In the genomic region with DNA sequence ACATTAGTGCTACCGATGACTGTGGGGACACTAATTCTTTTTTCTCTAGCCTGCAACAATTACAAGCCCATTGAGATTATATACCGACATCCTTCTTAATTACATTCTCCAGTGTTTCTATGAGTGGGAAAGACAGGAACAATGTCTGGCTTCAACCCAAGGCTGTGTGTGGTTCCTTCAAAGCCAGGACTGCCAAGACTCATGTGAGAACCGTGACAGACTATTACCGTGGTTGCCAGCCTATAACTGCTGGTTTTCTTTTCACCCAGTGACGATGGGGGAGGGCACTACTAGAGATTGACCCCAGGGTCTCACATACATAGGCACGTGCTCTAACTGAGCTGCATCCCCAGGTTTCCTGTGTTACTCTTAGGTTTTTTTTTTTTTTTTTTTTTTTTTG, we compare ENCODE assay signal across 23 mouse cellular contexts. TPM values are rescaled to one million over a fixed set of nuclear protein-coding genes. Genes with fewer than 3 reads are reported as not detected.
DNase-seq lines count a peak whose midpoint lies in the region; TF ChIP-seq lines count a peak whose summit lies in the region.
"Had no signal": no experiment of that assay in that cellular context is flagged by ENCODE, and none has a peak within 500 bp of the region (broad histone marks: within the 10 kb centered on the region; RNA-seq: fewer than 3 reads in every experiment).

No protein-coding gene starts in this region.

- no peak for TF ChIP-seq CTCF in heart, adult 2 months (IDR thresholded peaks at IDR 0.05)
- no peak for TF ChIP-seq CTCF in lung, adult 2 months (IDR thresholded peaks at IDR 0.05; ENCODE audit: insufficient read depth, low read length)

- 40% methylated on average over 6 of the region's 6 CpGs for WGBS in heart, adult 2 months
- WGBS in lung, adult 2 months, result 41% methylated on average over 6 of the region's 6 CpGs

- peak; percentile 31 to 38 for DNase-seq in heart, postnatal 10 days
- no peak for DNase-seq in heart, adult 2 months
- DNase-seq in lung, postnatal 10 days, result peak; percentile 56
- no peak for DNase-seq in lung, adult 2 months
- peak; percentile 62 for DNase-seq in retina, postnatal 1 day
- DNase-seq in retina, embryonic 14.5 days (ENCODE audit: low spot score), result no peak
- DNase-seq in kidney, adult 9 months, result no peak
- DNase-seq: adrenal gland, adult 8-10 months; cerebellum, adult 11 months; cerebellum, postnatal 14 days; embryo, embryonic 11 days; heart, adult 18-20 months; heart, postnatal 4 days; liver, postnatal 0 days; thymus, adult 18-20 months; thymus, postnatal 4 days had no signal

- no peak overlapping the region for H3K4me3 ChIP-seq in heart, adult 2 months
- no peak overlapping the region for H3K4me3 ChIP-seq in lung, adult 2 months (replicated peaks; ENCODE audit: extremely low read depth, low read depth, low read length)
- H3K4me3 ChIP-seq: intestine, embryonic 15.5 days; kidney, embryonic 15.5 days; limb, embryonic 10.5 days; megakaryocyte, embryonic 14.5 days; myocyte; stomach, embryonic 15.5 days had no signal

- no peaks in the 10 kb centered on the region for H3K36me3 ChIP-seq in heart, adult 2 months (ENCODE audit: control insufficient read depth, insufficient read depth, low read length)
- H3K36me3 ChIP-seq: intestine, embryonic 15.5 days; stomach, embryonic 15.5 days had no signal

- intact Hi-C loops in heart, postnatal 10 days (cut with DNase I), result no loop called here
- intact Hi-C loops in heart, adult 2 months (cut with DNase I), result no loop called here

- no peaks in the 10 kb centered on the region; the same call in 1 of the 2 replicates for H3K4me1 ChIP-seq in heart, adult 2 months (ENCODE audit: control insufficient read depth, insufficient read depth, low read length)
- no peaks in the 10 kb centered on the region; the same call in 1 of the 2 replicates for H3K4me1 ChIP-seq in lung, adult 2 months (ENCODE audit: control insufficient read depth, insufficient read depth, low read length)
- H3K4me1 ChIP-seq: intestine, embryonic 15.5 days; kidney, embryonic 15.5 days; limb, embryonic 10.5 days; megakaryocyte, embryonic 14.5 days; stomach, embryonic 15.5 days had no signal

- H3K9ac ChIP-seq in heart, adult 2 months (ENCODE audit: low read depth, low read length), result no peak overlapping the region
- H3K9ac ChIP-seq: intestine, embryonic 15.5 days; kidney, embryonic 15.5 days; liver, postnatal 0 days; stomach, embryonic 15.5 days had no signal

- no peak overlapping the region for H3K27ac ChIP-seq in heart, adult 2 months
- H3K27ac ChIP-seq: intestine, embryonic 15.5 days; kidney, embryonic 15.5 days; limb, embryonic 10.5 days; stomach, embryonic 15.5 days had no signal

- H3K79me2 ChIP-seq in heart, adult 2 months (replicated peaks; ENCODE audit: control insufficient read depth, insufficient read depth, low read length), result no peaks in the 10 kb centered on the region; the same call in none of the 2 replicates

- no peaks in the 10 kb centered on the region for H3K27me3 ChIP-seq in heart, adult 2 months (ENCODE audit: control insufficient read depth, insufficient read depth, low read length)
- H3K27me3 ChIP-seq: intestine, embryonic 15.5 days; kidney, embryonic 15.5 days; megakaryocyte, embryonic 14.5 days; Patski; stomach, embryonic 15.5 days had no signal

- TF ChIP-seq POLR2A in heart, adult 2 months (IDR thresholded peaks at IDR 0.05; ENCODE audit: insufficient read depth, low read depth, low read length), result no peak
- no peak for TF ChIP-seq POLR2A in lung, adult 2 months (IDR thresholded peaks at IDR 0.05; ENCODE audit: borderline replicate concordance, extremely low read depth, low read depth, low read length)

- no peak for TF ChIP-seq EP300 in heart, adult 2 months (IDR thresholded peaks at IDR 0.05; ENCODE audit: insufficient read depth, low read depth, low read length)

RNA-seq across cellular contexts. Expression of gene Rab31, which starts 15.4 kb away (rescaled TPM):
- 10 to 100 TPM; 42.9 to 46.5 TPM for total RNA-seq in heart, postnatal 10 days (2021)
- 10 to 100 TPM; 12.5 to 16.5 TPM for total RNA-seq in heart, adult 2 months (2021)
- polyA plus RNA-seq in heart, adult 2 months (2012; rRNA removed), result 13.0 and 22.2 TPM in 2 replicates
- 33.2 and 48.9 TPM in 2 replicates for polyA plus RNA-seq in lung, adult 2 months (2012; rRNA removed)

RNA-seq across cellular contexts. Expression of gene Ppp4r1, which starts 25.2 kb away (rescaled TPM):
- 10 to 100 TPM; 73.8 to 81.2 TPM for total RNA-seq in heart, postnatal 10 days (2021)
- 10 to 100 TPM; 36.9 to 43.3 TPM for total RNA-seq in heart, adult 2 months (2021)
- 25.3 and 50.3 TPM in 2 replicates for polyA plus RNA-seq in heart, adult 2 months (2012; rRNA removed)
- 34.7 and 45.5 TPM in 2 replicates for polyA plus RNA-seq in lung, adult 2 months (2012; rRNA removed)

Comparison
In these comparisons a context has a peak if more than half of its experiments do, and no peak if none do; other contexts are left out.
1. DNase-seq: peak in heart, postnatal 10 days (2 of 2), lung, postnatal 10 days (single experiment) and retina, postnatal 1 day (single experiment); none in heart, adult 2 months (0 of 2), lung, adult 2 months (single experiment), retina, embryonic 14.5 days (single experiment) and kidney, adult 9 months (single experiment).